Mouse (Mus musculus): ENCODE measurements at regions not wholly inside any gene's neighbourhood (a gene's known extent, or its start where the extent isn't known, plus 50 kb on each side); places are given as distances from the start of the nearest gene placed in this dataset.

DNA sequence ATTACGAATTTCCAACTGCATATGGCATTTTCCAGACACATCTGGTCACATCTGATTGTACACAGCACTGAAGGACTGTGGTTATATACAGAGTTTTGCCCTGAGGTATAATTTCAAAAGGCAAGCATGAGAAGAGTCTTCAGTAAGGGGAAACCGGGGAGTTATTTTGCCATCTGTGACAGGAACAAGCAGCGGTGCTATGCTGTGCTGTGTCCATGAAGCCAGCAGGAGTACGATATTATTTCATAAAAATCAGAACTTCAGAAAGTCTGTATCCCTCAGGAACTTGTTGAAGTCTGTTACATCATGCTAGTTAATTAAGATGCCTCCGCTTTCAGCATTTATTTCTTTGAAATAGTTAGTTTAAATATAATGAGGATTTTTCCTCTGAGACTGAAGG lies 163.7 kb downstream of the Calcrl start:
- ATAC-seq (replicated peaks; ENCODE audit: poor library complexity, severe bottlenecking) = no peak

DNA sequence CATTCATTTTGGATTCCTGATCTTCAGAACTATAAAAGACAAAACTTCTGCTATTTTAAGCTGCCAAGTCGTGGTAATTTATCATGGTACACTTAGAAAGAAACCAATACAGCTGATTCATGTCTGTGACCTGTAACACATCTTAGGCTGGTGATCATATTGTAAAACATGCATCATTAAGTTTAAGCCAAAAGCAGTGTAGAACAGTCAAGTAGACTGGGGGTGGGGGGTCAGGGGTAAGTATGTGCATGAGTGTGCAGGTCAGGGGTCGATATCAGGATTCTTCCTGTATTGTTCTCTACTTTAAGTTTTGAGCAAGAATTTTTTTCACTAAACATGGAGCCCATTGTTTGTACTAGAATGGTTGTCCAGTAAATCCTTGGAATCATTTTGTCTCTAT lies 160.7 kb downstream of the Calcrl start:
- no peak for ATAC-seq (replicated peaks; ENCODE audit: poor library complexity, severe bottlenecking)

DNA sequence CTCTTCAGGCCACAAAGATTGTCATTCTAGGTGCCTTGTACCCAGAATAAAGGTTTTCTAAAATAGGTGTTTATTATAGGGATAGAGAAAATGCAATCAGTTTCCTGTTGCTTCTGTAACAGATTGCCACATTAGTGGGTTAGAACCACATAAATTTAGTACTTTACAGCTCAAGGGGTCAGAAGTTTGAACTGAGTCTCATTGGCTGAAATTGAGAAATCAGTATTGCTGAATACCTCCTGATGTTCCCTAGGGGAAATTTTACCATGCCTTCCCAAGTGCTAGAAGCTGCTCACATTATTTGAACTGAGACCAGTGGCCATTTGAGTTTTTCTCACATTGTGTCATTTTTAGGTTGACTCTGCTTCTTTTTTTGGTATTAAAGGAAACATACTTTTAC lies 160.2 kb downstream of the Calcrl start:
- ATAC-seq (replicated peaks; ENCODE audit: poor library complexity, severe bottlenecking) = peak; percentile 74

DNA sequence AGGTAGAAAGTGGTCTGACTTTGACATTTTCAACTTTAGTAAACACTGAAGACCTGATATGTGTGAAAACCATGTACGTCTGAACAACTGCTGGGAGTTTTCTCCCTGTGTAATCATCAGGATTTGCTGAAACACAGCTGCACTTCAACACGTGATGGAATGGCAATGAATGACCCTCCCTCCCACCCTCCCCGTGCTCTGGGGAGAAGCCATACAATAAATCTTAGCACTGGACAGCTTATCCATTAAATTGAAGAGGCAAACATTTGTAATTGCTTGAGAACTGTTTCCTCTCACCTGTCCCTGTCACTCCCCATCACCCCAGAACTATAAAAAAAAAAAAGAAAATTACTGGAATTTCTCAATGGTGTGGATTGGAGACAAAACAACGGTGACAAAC lies 159.1 kb downstream of the Calcrl start:
- no peak for ATAC-seq (replicated peaks; ENCODE audit: poor library complexity, severe bottlenecking)

DNA sequence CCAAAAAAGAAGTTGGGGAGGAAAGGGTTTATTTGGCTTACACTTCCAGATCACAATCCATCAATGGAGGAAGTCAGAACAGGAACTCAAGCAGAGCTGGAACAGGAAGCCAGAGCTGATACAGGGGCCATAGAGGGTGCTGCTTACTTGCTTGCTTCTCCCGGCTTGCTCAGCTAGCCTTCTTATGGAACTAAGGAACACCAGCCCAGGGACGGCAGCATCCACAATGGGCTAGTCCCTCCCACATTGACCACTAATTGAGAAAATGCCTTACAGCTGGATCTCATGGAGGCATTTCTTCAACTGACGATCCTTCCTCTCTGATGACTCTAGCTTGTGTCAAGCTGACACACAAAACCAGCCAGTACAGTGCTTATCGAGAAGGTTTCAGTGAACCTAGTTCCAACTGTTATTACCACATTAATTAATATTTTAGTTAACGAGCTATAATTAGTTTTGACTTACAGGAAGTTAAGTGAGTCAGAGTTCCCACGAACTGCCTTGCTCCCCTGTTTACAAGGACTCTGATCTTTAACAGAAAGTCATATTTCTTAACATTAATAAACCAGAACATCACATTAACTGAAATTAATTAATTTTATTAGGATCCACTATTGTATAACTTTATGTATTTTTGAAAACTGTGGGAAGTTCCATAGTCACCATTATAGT lies 158.2 kb downstream of the Calcrl start:
- ATAC-seq (replicated peaks; ENCODE audit: poor library complexity, severe bottlenecking) = peak; percentile 63; the same call in 1 of the 2 replicates

DNA sequence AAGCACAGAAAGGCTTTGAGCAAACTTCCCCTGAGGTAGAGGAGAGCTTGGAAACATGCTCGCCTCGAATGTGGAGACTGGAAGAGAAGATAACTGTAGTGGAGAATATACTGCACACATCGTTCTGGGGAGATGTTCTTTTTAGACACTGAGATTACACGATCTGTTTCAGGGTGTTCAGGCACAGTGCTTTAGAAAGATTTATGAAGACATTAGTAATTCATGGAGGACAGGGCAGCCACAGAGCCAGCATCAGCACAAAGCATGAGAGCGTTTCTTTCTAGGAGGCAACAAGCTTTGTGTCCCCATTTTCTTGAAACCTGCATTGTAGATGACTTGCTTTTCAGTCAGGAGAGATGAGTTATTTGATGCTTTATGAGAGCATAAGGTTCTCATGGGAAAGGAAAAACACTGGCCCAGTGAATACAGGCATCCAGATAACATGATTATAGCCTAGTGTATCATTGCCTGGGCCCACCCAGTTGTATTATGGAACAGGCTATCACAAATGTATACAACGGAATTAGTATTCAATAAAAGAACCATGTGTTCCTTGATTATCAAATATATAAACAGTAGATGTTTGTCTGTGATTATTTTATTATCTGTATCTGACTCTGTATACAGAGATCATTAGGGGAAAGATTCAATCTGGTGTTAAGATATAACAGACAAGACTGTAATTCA lies 151.0 kb downstream of the Calcrl start:
- no peak for ATAC-seq (replicated peaks; ENCODE audit: poor library complexity, severe bottlenecking)

DNA sequence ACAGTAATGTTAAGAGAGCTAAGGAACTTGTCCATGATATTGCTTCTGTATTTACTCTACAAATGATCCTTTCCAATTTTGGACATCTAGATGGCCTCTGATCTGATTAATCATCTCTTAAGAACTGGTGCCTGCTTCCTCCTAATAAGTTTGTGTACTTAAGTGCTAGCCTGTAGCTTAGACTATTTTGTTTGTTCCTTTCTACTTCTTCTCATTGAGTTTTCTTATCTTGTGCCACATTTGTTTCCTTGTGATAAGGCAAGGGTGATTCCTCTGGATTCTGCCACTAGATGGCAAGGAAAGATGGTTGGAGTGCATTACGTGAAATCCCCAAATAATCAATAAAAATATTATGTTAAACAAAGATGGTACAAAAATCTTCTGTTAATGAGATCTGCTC lies 148.0 kb downstream of the Calcrl start:
- no peak for ATAC-seq (replicated peaks; ENCODE audit: poor library complexity, severe bottlenecking)
